Mouse (Mus musculus): ENCODE results near the gene Syn3. TPM values are rescaled to one million over a fixed set of nuclear protein-coding genes. Genes with fewer than 3 reads are reported as not detected.

Gene Syn3
- polyA plus RNA-seq, 1 experiment from 2014 or later: 24.8 TPM

- Histone ChIP-seq H3K4me1 (replicated peaks; ENCODE audit: control insufficient read depth, insufficient read depth, low read length) (no peaks in the 10 kb centered on the region), H3K4me2 (ENCODE audit: low read length) (no peak overlapping the region), H3K9ac (replicated peaks; ENCODE audit: low read depth, low read length) (no peak overlapping the region), H3K9me3 (ENCODE audit: control insufficient read depth, low read length) (no peaks in the 10 kb centered on the region), H3K36me3 (ENCODE audit: control insufficient read depth, insufficient read depth) (no peaks in the 10 kb centered on the region), H3K27ac (ENCODE audit: low read length) (no peak overlapping the region), H3K27me3 (replicated peaks; ENCODE audit: control insufficient read depth, insufficient read depth, low read length) (no peaks in the 10 kb centered on the region), H3K4me3 (replicated peaks; ENCODE audit: low read length) (no peak overlapping the region)
- 41% methylated on average over 4 of the region's 4 CpGs for WGBS
- ATAC-seq: no peak
These were observed 304.7 kb downstream of the Syn3 start for GRCm38 (mm10) chr10:86193863-86194434.

- ATAC-seq: no peak
- H3K27me3 ChIP-seq (replicated peaks; ENCODE audit: control insufficient read depth, insufficient read depth, low read length): no peaks in the 10 kb centered on the region
- H3K27ac ChIP-seq (ENCODE audit: low read length): no peak overlapping the region
- no peaks in the 10 kb centered on the region for H3K9me3 ChIP-seq (ENCODE audit: control insufficient read depth, low read length)
- H3K9ac ChIP-seq (replicated peaks; ENCODE audit: low read depth, low read length): no peak overlapping the region
- H3K36me3 ChIP-seq (ENCODE audit: control insufficient read depth, insufficient read depth): no peaks in the 10 kb centered on the region
- H3K4me2 ChIP-seq (ENCODE audit: low read length): no peak overlapping the region
- H3K4me1 ChIP-seq (replicated peaks; ENCODE audit: control insufficient read depth, insufficient read depth, low read length): no peaks in the 10 kb centered on the region
- no peak overlapping the region for H3K4me3 ChIP-seq (replicated peaks; ENCODE audit: low read length)
- WGBS: 78% methylated on average over 4 of the region's 4 CpGs
These were observed 310.1 kb downstream of the Syn3 start for GRCm38 (mm10) chr10:86188614-86189013.

- WGBS: 85% methylated on average over 5 of the region's 5 CpGs
- Histone ChIP-seq H3K9ac (replicated peaks; ENCODE audit: low read depth, low read length) (no peak overlapping the region), H3K36me3 (ENCODE audit: control insufficient read depth, insufficient read depth) (no peaks in the 10 kb centered on the region), H3K27me3 (replicated peaks; ENCODE audit: control insufficient read depth, insufficient read depth, low read length) (no peaks in the 10 kb centered on the region), H3K4me2 (ENCODE audit: low read length) (no peak overlapping the region), H3K27ac (ENCODE audit: low read length) (no peak overlapping the region), H3K4me3 (replicated peaks; ENCODE audit: low read length) (no peak overlapping the region), H3K4me1 (replicated peaks; ENCODE audit: control insufficient read depth, insufficient read depth, low read length) (no peaks in the 10 kb centered on the region), H3K9me3 (ENCODE audit: control insufficient read depth, low read length) (no peaks in the 10 kb centered on the region)
- ATAC-seq: no peak
These were observed 310.8 kb downstream of the Syn3 start for GRCm38 (mm10) chr10:86187881-86188280.

- 72% methylated on average over 8 of the region's 8 CpGs for WGBS
- Histone ChIP-seq H3K9me3 (ENCODE audit: control insufficient read depth, low read length) (no peaks in the 10 kb centered on the region), H3K27ac (ENCODE audit: low read length) (no peak overlapping the region)
These were observed 315.4 kb downstream of the Syn3 start for GRCm38 (mm10) chr10:86183148-86183885.

GRCm38 (mm10) chr10:86182183-86182805 lies 316.4 kb downstream of the Syn3 start:
- H3K27ac ChIP-seq (ENCODE audit: low read length): no peak overlapping the region
- H3K4me2 ChIP-seq (ENCODE audit: low read length): no peak overlapping the region
- H3K9ac ChIP-seq (replicated peaks; ENCODE audit: low read depth, low read length): no peak overlapping the region
- WGBS: 43% methylated on average over 3 of the region's 3 CpGs
- H3K4me1 ChIP-seq (replicated peaks; ENCODE audit: control insufficient read depth, insufficient read depth, low read length): no peaks in the 10 kb centered on the region
- H3K27me3 ChIP-seq (replicated peaks; ENCODE audit: control insufficient read depth, insufficient read depth, low read length): no peaks in the 10 kb centered on the region
- no peaks in the 10 kb centered on the region for H3K9me3 ChIP-seq (ENCODE audit: control insufficient read depth, low read length)
- H3K36me3 ChIP-seq (ENCODE audit: control insufficient read depth, insufficient read depth): no peaks in the 10 kb centered on the region
- no peak for ATAC-seq
- no peak overlapping the region for H3K4me3 ChIP-seq (replicated peaks; ENCODE audit: low read length)

More at GRCm38 (mm10) chr10:86183148-86183885, 315.4 kb downstream of the Syn3 start:
- no peak overlapping the region for H3K4me2 ChIP-seq (ENCODE audit: low read length)
- H3K4me1 ChIP-seq (replicated peaks; ENCODE audit: control insufficient read depth, insufficient read depth, low read length): no peaks in the 10 kb centered on the region
- no peak for ATAC-seq
- H3K4me3 ChIP-seq (replicated peaks; ENCODE audit: low read length): no peak overlapping the region
- H3K9ac ChIP-seq (replicated peaks; ENCODE audit: low read depth, low read length): no peak overlapping the region
- no peaks in the 10 kb centered on the region for H3K36me3 ChIP-seq (ENCODE audit: control insufficient read depth, insufficient read depth)
- no peaks in the 10 kb centered on the region for H3K27me3 ChIP-seq (replicated peaks; ENCODE audit: control insufficient read depth, insufficient read depth, low read length)

GRCm38 (mm10) chr10:86176411-86176810 lies 322.3 kb downstream of the Syn3 start:
- H3K4me3 ChIP-seq (replicated peaks; ENCODE audit: low read length): no peak overlapping the region
- no peaks in the 10 kb centered on the region for H3K27me3 ChIP-seq (replicated peaks; ENCODE audit: control insufficient read depth, insufficient read depth, low read length)
- H3K9me3 ChIP-seq (ENCODE audit: control insufficient read depth, low read length): no peaks in the 10 kb centered on the region
- H3K36me3 ChIP-seq (ENCODE audit: control insufficient read depth, insufficient read depth): no peaks in the 10 kb centered on the region
- 88% methylated on average over 2 of the region's 2 CpGs for WGBS
- no peak overlapping the region for H3K9ac ChIP-seq (replicated peaks; ENCODE audit: low read depth, low read length)
- H3K4me2 ChIP-seq (ENCODE audit: low read length): no peak overlapping the region
- H3K27ac ChIP-seq (ENCODE audit: low read length): no peak overlapping the region
- ATAC-seq: no peak
- no peaks in the 10 kb centered on the region for H3K4me1 ChIP-seq (replicated peaks; ENCODE audit: control insufficient read depth, insufficient read depth, low read length)

GRCm38 (mm10) chr10:86174017-86174416 lies 324.7 kb downstream of the Syn3 start:
- Histone ChIP-seq H3K27me3 (replicated peaks; ENCODE audit: control insufficient read depth, insufficient read depth, low read length) (no peaks in the 10 kb centered on the region), H3K9me3 (ENCODE audit: control insufficient read depth, low read length) (no peaks in the 10 kb centered on the region), H3K27ac (ENCODE audit: low read length) (no peak overlapping the region), H3K4me1 (replicated peaks; ENCODE audit: control insufficient read depth, insufficient read depth, low read length) (no peaks in the 10 kb centered on the region), H3K4me2 (ENCODE audit: low read length) (no peak overlapping the region), H3K4me3 (replicated peaks; ENCODE audit: low read length) (no peak overlapping the region), H3K9ac (replicated peaks; ENCODE audit: low read depth, low read length) (no peak overlapping the region), H3K36me3 (ENCODE audit: control insufficient read depth, insufficient read depth) (no peaks in the 10 kb centered on the region)
- WGBS: 88% methylated on average over 6 of the region's 6 CpGs
- ATAC-seq: no peak

- H3K27ac ChIP-seq (ENCODE audit: low read length): no peak overlapping the region
- no peak overlapping the region for H3K9ac ChIP-seq (replicated peaks; ENCODE audit: low read depth, low read length)
- no peaks in the 10 kb centered on the region for H3K4me1 ChIP-seq (replicated peaks; ENCODE audit: control insufficient read depth, insufficient read depth, low read length)
- ATAC-seq: no peak
- no peaks in the 10 kb centered on the region for H3K36me3 ChIP-seq (ENCODE audit: control insufficient read depth, insufficient read depth)
- no peaks in the 10 kb centered on the region for H3K27me3 ChIP-seq (replicated peaks; ENCODE audit: control insufficient read depth, insufficient read depth, low read length)
- no peak overlapping the region for H3K4me2 ChIP-seq (ENCODE audit: low read length)
- no peak overlapping the region for H3K4me3 ChIP-seq (replicated peaks; ENCODE audit: low read length)
- WGBS: 93% methylated on average over 4 of the region's 4 CpGs
- no peaks in the 10 kb centered on the region for H3K9me3 ChIP-seq (ENCODE audit: control insufficient read depth, low read length)
These were observed 325.4 kb downstream of the Syn3 start for GRCm38 (mm10) chr10:86173284-86173683.

- Histone ChIP-seq H3K9ac (replicated peaks; ENCODE audit: low read depth, low read length) (no peak overlapping the region), H3K9me3 (ENCODE audit: control insufficient read depth, low read length) (no peaks in the 10 kb centered on the region), H3K4me2 (ENCODE audit: low read length) (no peak overlapping the region), H3K4me1 (replicated peaks; ENCODE audit: control insufficient read depth, insufficient read depth, low read length) (no peaks in the 10 kb centered on the region), H3K27ac (ENCODE audit: low read length) (no peak overlapping the region), H3K36me3 (ENCODE audit: control insufficient read depth, insufficient read depth) (no peaks in the 10 kb centered on the region), H3K4me3 (replicated peaks; ENCODE audit: low read length) (no peak overlapping the region), H3K27me3 (replicated peaks; ENCODE audit: control insufficient read depth, insufficient read depth, low read length) (no peaks in the 10 kb centered on the region)
- 100% methylated on average over 1 of the region's 1 CpGs for WGBS
- no peak for ATAC-seq
These were observed 327.4 kb downstream of the Syn3 start for GRCm38 (mm10) chr10:86171246-86171645.

All from forebrain, embryonic 16.5 days (tissue).